Mouse (Mus musculus): ENCODE measurements at regions not wholly inside any gene's neighbourhood (a gene's known extent, or its start where the extent isn't known, plus 50 kb on each side); places are given as distances from the start of the nearest gene placed in this dataset.

DNA sequence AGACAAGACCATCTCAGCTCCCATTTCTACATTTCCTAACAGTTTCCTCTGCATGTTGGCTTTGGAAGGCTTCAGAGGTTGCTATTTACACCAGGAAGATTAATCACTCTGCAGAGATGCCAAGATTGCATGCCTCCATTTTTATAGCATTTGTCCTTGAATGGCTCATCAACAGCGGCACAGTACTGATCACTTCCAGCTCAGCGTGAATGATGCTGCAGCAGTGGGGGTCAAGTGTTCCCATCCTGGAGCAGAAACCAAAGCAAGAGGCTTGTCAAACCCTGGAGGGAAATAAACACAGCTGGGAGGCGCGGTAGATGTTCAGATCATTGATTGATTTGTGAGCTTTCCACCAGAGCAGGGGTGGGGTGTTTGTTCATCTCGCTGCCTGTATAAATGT, 572.2 kb upstream of the Hs6st1 start:
- Histone ChIP-seq H3K27me3 (ENCODE audit: control insufficient read depth, insufficient read depth, low read length) (no peaks in the 10 kb centered on the region), H3K36me3 (ENCODE audit: control insufficient read depth, insufficient read depth, low read length) (no peaks in the 10 kb centered on the region), H3K27ac (no peak overlapping the region), H3K4me1 (ENCODE audit: control insufficient read depth, insufficient read depth, low read length) (no peaks in the 10 kb centered on the region), H3K9ac (ENCODE audit: low read depth, low read length) (no peak overlapping the region), H3K79me2 (replicated peaks; ENCODE audit: control insufficient read depth, insufficient read depth, low read length) (no peaks in the 10 kb centered on the region), H3K4me3 (no peak overlapping the region)
- TF ChIP-seq EP300 (IDR thresholded peaks at IDR 0.05; ENCODE audit: insufficient read depth, low read depth, low read length) (no peak), POLR2A (IDR thresholded peaks at IDR 0.05; ENCODE audit: insufficient read depth, low read depth, low read length) (no peak), CTCF (IDR thresholded peaks at IDR 0.05) (no peak)
- DNase-seq = no peak
- 73% methylated on average over 5 of the region's 5 CpGs for WGBS
- intact Hi-C loops (cut with DNase I) = no loop called here

DNA sequence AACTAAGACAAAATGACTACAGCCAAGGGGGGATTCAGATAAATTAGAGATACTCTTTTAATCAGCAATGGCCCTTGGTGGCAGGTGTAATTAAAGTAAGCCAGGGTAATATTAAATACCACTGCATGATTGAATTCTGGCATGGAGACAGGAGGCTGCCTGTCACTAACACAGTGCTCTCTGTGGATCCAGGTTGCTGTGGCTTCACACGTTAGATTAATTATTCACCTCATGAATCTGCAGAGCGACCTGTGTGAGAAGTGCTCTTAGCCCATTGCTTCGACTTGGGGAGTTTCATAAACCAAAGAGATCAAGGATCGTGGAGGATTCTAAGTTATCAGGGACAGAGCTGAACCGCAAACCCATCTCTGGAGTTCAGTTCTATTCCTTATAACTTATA, 545.2 kb upstream of the Hs6st1 start:
- H3K27ac ChIP-seq = no peak overlapping the region
- H3K27me3 ChIP-seq (ENCODE audit: control insufficient read depth, insufficient read depth, low read length) = no peaks in the 10 kb centered on the region
- intact Hi-C loops (cut with DNase I) = no loop called here
- no peak overlapping the region for H3K4me3 ChIP-seq
- no peak for TF ChIP-seq EP300 (IDR thresholded peaks at IDR 0.05; ENCODE audit: insufficient read depth, low read depth, low read length)
- TF ChIP-seq CTCF (IDR thresholded peaks at IDR 0.05) = no peak
- TF ChIP-seq POLR2A (IDR thresholded peaks at IDR 0.05; ENCODE audit: insufficient read depth, low read depth, low read length) = no peak
- H3K4me1 ChIP-seq (ENCODE audit: control insufficient read depth, insufficient read depth, low read length) = no peaks in the 10 kb centered on the region
- 80% methylated on average over 5 of the region's 5 CpGs for WGBS
- H3K9ac ChIP-seq (ENCODE audit: low read depth, low read length) = no peak overlapping the region
- H3K36me3 ChIP-seq (ENCODE audit: control insufficient read depth, insufficient read depth, low read length) = no peaks in the 10 kb centered on the region
- H3K79me2 ChIP-seq (replicated peaks; ENCODE audit: control insufficient read depth, insufficient read depth, low read length) = no peaks in the 10 kb centered on the region
- DNase-seq = no peak

DNA sequence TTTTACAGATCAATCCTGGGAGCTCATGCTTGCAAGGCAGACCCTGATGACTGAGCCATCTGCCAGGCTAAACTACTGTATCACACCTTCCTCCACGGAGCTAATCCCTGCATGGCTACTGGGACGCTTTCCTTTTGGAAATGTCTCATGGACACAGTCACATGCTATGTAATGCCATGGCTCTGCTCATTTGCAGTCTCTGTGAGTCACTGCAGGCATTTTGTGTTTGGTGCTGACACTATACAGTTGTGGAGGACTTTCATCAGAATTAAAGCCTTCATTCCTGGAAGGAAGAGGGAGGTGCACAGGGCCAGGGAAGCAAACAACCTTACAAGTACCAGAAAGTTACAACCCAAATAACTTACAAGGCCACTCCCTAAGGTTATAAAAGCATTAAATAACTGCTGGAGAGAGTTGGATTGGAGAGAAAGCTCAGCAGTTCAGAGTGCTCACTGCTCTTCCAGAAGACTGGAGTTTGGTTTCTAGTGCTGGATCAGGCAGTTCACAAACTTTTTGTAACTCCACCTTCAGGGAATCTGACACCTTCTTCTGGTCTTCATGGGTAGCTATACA, 544.3 kb upstream of the Hs6st1 start:
- WGBS = 71% methylated on average over 2 of the region's 2 CpGs
- no peak overlapping the region for H3K4me3 ChIP-seq
- TF ChIP-seq CTCF (IDR thresholded peaks at IDR 0.05) (no peak), EP300 (IDR thresholded peaks at IDR 0.05; ENCODE audit: insufficient read depth, low read depth, low read length) (no peak), POLR2A (IDR thresholded peaks at IDR 0.05; ENCODE audit: insufficient read depth, low read depth, low read length) (no peak)
- no peaks in the 10 kb centered on the region for H3K4me1 ChIP-seq (ENCODE audit: control insufficient read depth, insufficient read depth, low read length)
- no peaks in the 10 kb centered on the region for H3K79me2 ChIP-seq (replicated peaks; ENCODE audit: control insufficient read depth, insufficient read depth, low read length)
- DNase-seq = no peak
- H3K9ac ChIP-seq (ENCODE audit: low read depth, low read length) = no peak overlapping the region
- H3K36me3 ChIP-seq (ENCODE audit: control insufficient read depth, insufficient read depth, low read length) = no peaks in the 10 kb centered on the region
- H3K27me3 ChIP-seq (ENCODE audit: control insufficient read depth, insufficient read depth, low read length) = no peaks in the 10 kb centered on the region
- H3K27ac ChIP-seq = no peak overlapping the region
- intact Hi-C loops (cut with DNase I) = no loop called here

- TF ChIP-seq EP300 (IDR thresholded peaks at IDR 0.05; ENCODE audit: insufficient read depth, low read depth, low read length) (no peak), CTCF (IDR thresholded peaks at IDR 0.05) (no peak), POLR2A (IDR thresholded peaks at IDR 0.05; ENCODE audit: insufficient read depth, low read depth, low read length) (no peak)
- intact Hi-C loops (cut with DNase I) = no loop called here
- Histone ChIP-seq H3K36me3 (ENCODE audit: control insufficient read depth, insufficient read depth, low read length) (no peaks in the 10 kb centered on the region), H3K27me3 (ENCODE audit: control insufficient read depth, insufficient read depth, low read length) (no peaks in the 10 kb centered on the region), H3K4me1 (ENCODE audit: control insufficient read depth, insufficient read depth, low read length) (no peaks in the 10 kb centered on the region), H3K9ac (ENCODE audit: low read depth, low read length) (no peak overlapping the region), H3K4me3 (no peak overlapping the region), H3K27ac (no peak overlapping the region), H3K79me2 (replicated peaks; ENCODE audit: control insufficient read depth, insufficient read depth, low read length) (no peaks in the 10 kb centered on the region)
- 61% methylated on average over 5 of the region's 5 CpGs for WGBS
- no peak for DNase-seq
Observed at GRCm38 (mm10) chr1:35524788-35525187, 543.4 kb upstream of the Hs6st1 start.

- no peaks in the 10 kb centered on the region for H3K79me2 ChIP-seq (replicated peaks; ENCODE audit: control insufficient read depth, insufficient read depth, low read length)
- no peaks in the 10 kb centered on the region for H3K4me1 ChIP-seq (ENCODE audit: control insufficient read depth, insufficient read depth, low read length)
- no peaks in the 10 kb centered on the region for H3K27me3 ChIP-seq (ENCODE audit: control insufficient read depth, insufficient read depth, low read length)
- no peak for DNase-seq
- no peak overlapping the region for H3K9ac ChIP-seq (ENCODE audit: low read depth, low read length)
- intact Hi-C loops (cut with DNase I) = no loop called here
- H3K27ac ChIP-seq = no peak overlapping the region
- H3K36me3 ChIP-seq (ENCODE audit: control insufficient read depth, insufficient read depth, low read length) = no peaks in the 10 kb centered on the region
- no peak overlapping the region for H3K4me3 ChIP-seq
- 69% methylated on average over 12 of the region's 12 CpGs for WGBS
- TF ChIP-seq CTCF (IDR thresholded peaks at IDR 0.05) (no peak), POLR2A (IDR thresholded peaks at IDR 0.05; ENCODE audit: insufficient read depth, low read depth, low read length) (no peak)
Observed at GRCm38 (mm10) chr1:35527750-35528476, 540.3 kb upstream of the Hs6st1 start.

- no peak for DNase-seq
- no peaks in the 10 kb centered on the region for H3K4me1 ChIP-seq (ENCODE audit: control insufficient read depth, insufficient read depth, low read length)
- TF ChIP-seq POLR2A (IDR thresholded peaks at IDR 0.05; ENCODE audit: insufficient read depth, low read depth, low read length) (no peak), CTCF (IDR thresholded peaks at IDR 0.05) (no peak), EP300 (IDR thresholded peaks at IDR 0.05; ENCODE audit: insufficient read depth, low read depth, low read length) (no peak)
- intact Hi-C loops (cut with DNase I) = no loop called here
- no peak overlapping the region for H3K27ac ChIP-seq
- no peaks in the 10 kb centered on the region for H3K79me2 ChIP-seq (replicated peaks; ENCODE audit: control insufficient read depth, insufficient read depth, low read length)
- H3K9ac ChIP-seq (ENCODE audit: low read depth, low read length) = no peak overlapping the region
- no peak overlapping the region for H3K4me3 ChIP-seq
- H3K27me3 ChIP-seq (ENCODE audit: control insufficient read depth, insufficient read depth, low read length) = no peaks in the 10 kb centered on the region
- H3K36me3 ChIP-seq (ENCODE audit: control insufficient read depth, insufficient read depth, low read length) = no peaks in the 10 kb centered on the region
Observed at GRCm38 (mm10) chr1:35535470-35535869, 532.7 kb upstream of the Hs6st1 start.

Measured in heart, adult 2 months (tissue).